Mouse (Mus musculus): Measurements from ENCODE around the gene Calcoco2. TPM values are rescaled to one million over a fixed set of nuclear protein-coding genes. Genes with fewer than 3 reads are reported as not detected.
"Not testable (repeated sequence)": the region's sequence is repeated elsewhere in the genome, so short reads cannot be mapped to it uniquely, and the experiment has no call there.

The Calcoco2 gene
- polyA plus RNA-seq (2015; fragmentation: Nextera tagmentation; extraction: Ambion mirVana), result 0.09 and 0.10 TPM in 2 replicates

GRCm38 (mm10) chr11:96111751-96112150, at the start of gene Calcoco2:
Gene Calcoco2, minus strand, starts transcription at chr11:96111964.
- 42% methylated on average over 14 of the region's 14 CpGs for WGBS
- no peaks in the 10 kb centered on the region for H3K9me3 ChIP-seq
- no peaks in the 10 kb centered on the region for H3K4me1 ChIP-seq (replicated peaks)
- no peak for ATAC-seq (ENCODE audit: low FRiP score, low read depth)
- no peak within 1 kb of the TSS for H3K4me3 ChIP-seq
- no peak within 1 kb of the TSS for H3K27ac ChIP-seq (replicated peaks)
- no peaks in the 10 kb centered on the region for H3K27me3 ChIP-seq
- no peak within 1 kb of the TSS for H3K9ac ChIP-seq
- H3K4me2 ChIP-seq, result no peak within 1 kb of the TSS
- H3K36me3 ChIP-seq, result no peaks in the 10 kb centered on the region

GRCm38 (mm10) chr11:96147471-96147870, 35.7 kb upstream of the Calcoco2 start:
- H3K36me3 ChIP-seq, result no peaks in the 10 kb centered on the region
- no peak overlapping the region for H3K27ac ChIP-seq (replicated peaks)
- no peak for ATAC-seq (ENCODE audit: low FRiP score, low read depth)
- H3K4me1 ChIP-seq (replicated peaks), result no peaks in the 10 kb centered on the region
- H3K4me3 ChIP-seq, result no peak overlapping the region
- no peak overlapping the region for H3K4me2 ChIP-seq
- no peak overlapping the region for H3K9ac ChIP-seq
- WGBS, result 78% methylated on average over 6 of the region's 6 CpGs
- no peaks in the 10 kb centered on the region for H3K9me3 ChIP-seq
- peaks cover 52% of the 10 kb centered on the region for H3K27me3 ChIP-seq

GRCm38 (mm10) chr11:96145622-96146270, 34.0 kb upstream of the Calcoco2 start:
- WGBS, result 3% methylated on average over 15 of the region's 15 CpGs
- no peak overlapping the region for H3K4me3 ChIP-seq
- no peaks in the 10 kb centered on the region for H3K9me3 ChIP-seq
- no peak for ATAC-seq (ENCODE audit: low FRiP score, low read depth)
- no peak overlapping the region for H3K9ac ChIP-seq
- no peaks in the 10 kb centered on the region for H3K36me3 ChIP-seq
- peaks cover 51% of the 10 kb centered on the region for H3K27me3 ChIP-seq
- no peaks in the 10 kb centered on the region for H3K4me1 ChIP-seq (replicated peaks)
- H3K27ac ChIP-seq (replicated peaks), result no peak overlapping the region
- peak overlapping the region; percentile 26 for H3K4me2 ChIP-seq

GRCm38 (mm10) chr11:96143766-96144165, 32.0 kb upstream of the Calcoco2 start:
- Histone ChIP-seq H3K4me2 (no peak overlapping the region), H3K4me1 (replicated peaks) (no peaks in the 10 kb centered on the region), H3K4me3 (no peak overlapping the region), H3K9me3 (no peaks in the 10 kb centered on the region), H3K27ac (replicated peaks) (no peak overlapping the region), H3K9ac (no peak overlapping the region), H3K36me3 (no peaks in the 10 kb centered on the region), H3K27me3 (peaks cover 41% of the 10 kb centered on the region)
- no peak for ATAC-seq (ENCODE audit: low FRiP score, low read depth)
- 58% methylated on average over 4 of the region's 4 CpGs for WGBS

- Histone ChIP-seq H3K9me3 (no peaks in the 10 kb centered on the region), H3K27me3 (peaks cover 14% of the 10 kb centered on the region), H3K27ac (replicated peaks) (no peak overlapping the region), H3K4me2 (no peak overlapping the region), H3K4me1 (replicated peaks) (no peaks in the 10 kb centered on the region), H3K36me3 (no peaks in the 10 kb centered on the region), H3K4me3 (no peak overlapping the region), H3K9ac (no peak overlapping the region)
- no peak for ATAC-seq (ENCODE audit: low FRiP score, low read depth)
- WGBS, result 31% methylated on average over 4 of the region's 4 CpGs
These were observed 29.0 kb upstream of the Calcoco2 start for GRCm38 (mm10) chr11:96140726-96141175.

- 93% methylated on average over 8 of the region's 8 CpGs for WGBS
- H3K9ac ChIP-seq, result no peak overlapping the region
- peaks cover 7% of the 10 kb centered on the region; the same call in 1 of the 2 replicates for H3K4me1 ChIP-seq (replicated peaks)
- H3K9me3 ChIP-seq, result no peaks in the 10 kb centered on the region
- H3K4me2 ChIP-seq, result no peak overlapping the region
- no peak overlapping the region for H3K27ac ChIP-seq (replicated peaks)
- no peak overlapping the region for H3K4me3 ChIP-seq
- no peak for ATAC-seq (ENCODE audit: low FRiP score, low read depth)
- 0 out of 2 replicates have a peak, but pooled peaks cover 2% of the 10 kb centered on the region for H3K27me3 ChIP-seq
- no peaks in the 10 kb centered on the region for H3K36me3 ChIP-seq
These were observed 24.1 kb upstream of the Calcoco2 start for GRCm38 (mm10) chr11:96135847-96136246.

- peak within 1 kb of the TSS; percentile 35 for H3K4me2 ChIP-seq
- no peak within 1 kb of the TSS for H3K27ac ChIP-seq (replicated peaks)
- 0 out of 2 replicates have a peak, but pooled peaks cover 2% of the 10 kb centered on the region for H3K27me3 ChIP-seq
- peaks cover 7% of the 10 kb centered on the region; the same call in 1 of the 2 replicates for H3K4me1 ChIP-seq (replicated peaks)
- no peak within 1 kb of the TSS for H3K4me3 ChIP-seq
- 18% methylated on average over 16 of the region's 16 CpGs for WGBS
- H3K9me3 ChIP-seq, result no peaks in the 10 kb centered on the region
- ATAC-seq (ENCODE audit: low FRiP score, low read depth), result no peak
- H3K9ac ChIP-seq, result no peak within 1 kb of the TSS
- H3K36me3 ChIP-seq, result no peaks in the 10 kb centered on the region
These were observed 21.6 kb upstream of the Calcoco2 start, which contains the start of gene Ttll6 for GRCm38 (mm10) chr11:96133239-96133865. Gene Ttll6, plus strand, starts transcription at chr11:96133786.

- H3K27me3 ChIP-seq, result peaks cover 13% of the 10 kb centered on the region
- no peak overlapping the region for H3K9ac ChIP-seq
- 68% methylated on average over 10 of the region's 10 CpGs for WGBS
- peaks cover 7% of the 10 kb centered on the region; the same call in 1 of the 2 replicates for H3K4me1 ChIP-seq (replicated peaks)
- no peaks in the 10 kb centered on the region for H3K36me3 ChIP-seq
- H3K4me2 ChIP-seq, result no peak overlapping the region
- H3K4me3 ChIP-seq, result no peak overlapping the region
- no peak for ATAC-seq (ENCODE audit: low FRiP score, low read depth)
- no peak overlapping the region for H3K27ac ChIP-seq (replicated peaks)
- H3K9me3 ChIP-seq, result no peaks in the 10 kb centered on the region
These were observed 18.8 kb upstream of the Calcoco2 start for GRCm38 (mm10) chr11:96130606-96131005.

GRCm38 (mm10) chr11:96124052-96124914, 12.5 kb upstream of the Calcoco2 start:
- Histone ChIP-seq H3K36me3 (no peaks in the 10 kb centered on the region), H3K4me2 (peak overlapping the region; percentile 78), H3K4me3 (peak overlapping the region; percentile 41), H3K9ac (peak overlapping the region; percentile 18), H3K27me3 (peaks cover 35% of the 10 kb centered on the region), H3K27ac (replicated peaks) (no peak overlapping the region), H3K4me1 (replicated peaks) (peaks cover 12% of the 10 kb centered on the region), H3K9me3 (no peaks in the 10 kb centered on the region)
- no peak for ATAC-seq (ENCODE audit: low FRiP score, low read depth)
- WGBS, result 2% methylated on average over 45 of the region's 45 CpGs

- H3K4me2 ChIP-seq; H3K9me3 ChIP-seq; H3K9ac ChIP-seq; ATAC-seq (ENCODE audit: low FRiP score, low read depth); H3K4me3 ChIP-seq; H3K27ac ChIP-seq (replicated peaks); H3K36me3 ChIP-seq: not testable (repeated sequence)
- WGBS, result 85% methylated on average over 4 of the region's 4 CpGs
- Histone ChIP-seq H3K4me1 (replicated peaks) (peaks cover 12% of the 10 kb centered on the region), H3K27me3 (peaks cover 35% of the 10 kb centered on the region)
These were observed 11.0 kb upstream of the Calcoco2 start for GRCm38 (mm10) chr11:96122806-96123205.

- Histone ChIP-seq H3K9me3 (no peaks in the 10 kb centered on the region), H3K4me3 (no peak overlapping the region), H3K9ac (no peak overlapping the region), H3K27ac (replicated peaks) (no peak overlapping the region), H3K4me1 (replicated peaks) (peaks cover 7% of the 10 kb centered on the region), H3K27me3 (peaks cover 14% of the 10 kb centered on the region), H3K4me2 (no peak overlapping the region), H3K36me3 (no peaks in the 10 kb centered on the region)
- ATAC-seq (ENCODE audit: low FRiP score, low read depth), result no peak
- 57% methylated on average over 3 of the region's 3 CpGs for WGBS
These were observed 7.6 kb upstream of the Calcoco2 start for GRCm38 (mm10) chr11:96119401-96119800.

GRCm38 (mm10) chr11:96116925-96117324, 5.2 kb upstream of the Calcoco2 start:
- not testable (repeated sequence) for H3K36me3 ChIP-seq; H3K9me3 ChIP-seq; H3K4me2 ChIP-seq; H3K27ac ChIP-seq (replicated peaks); H3K4me1 ChIP-seq (replicated peaks); H3K9ac ChIP-seq; H3K4me3 ChIP-seq; H3K27me3 ChIP-seq; ATAC-seq (ENCODE audit: low FRiP score, low read depth)
- 87% methylated on average over 3 of the region's 3 CpGs for WGBS
